19 mouse cellular contexts compared by ENCODE assay signal in the genomic region with DNA sequence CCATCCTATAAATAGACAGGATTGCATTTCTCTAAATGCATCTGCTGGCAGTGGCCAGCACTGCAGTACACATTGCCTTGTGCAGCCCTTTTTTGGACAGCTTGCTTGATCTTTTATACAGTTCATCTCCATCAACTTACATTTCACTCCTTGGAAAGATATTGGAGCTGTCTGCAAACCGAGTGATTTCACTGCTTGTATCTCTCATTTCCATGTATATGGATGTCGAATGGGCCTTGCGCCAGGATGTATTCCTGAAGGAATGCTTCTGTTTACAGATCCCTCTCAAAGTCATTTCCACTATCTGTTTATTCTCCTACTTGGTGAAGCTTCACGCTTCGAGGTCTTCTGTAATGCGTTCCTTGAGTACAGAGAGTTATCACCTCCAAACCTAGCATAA. TPM values are rescaled to one million over a fixed set of nuclear protein-coding genes. Genes with fewer than 3 reads are reported as not detected.
A peak's percentile ranks its signal among the peaks of the same experiment; 100 is the strongest.
DNase-seq lines count a peak whose midpoint lies in the region; ATAC-seq and TF ChIP-seq lines count a peak whose summit lies in the region.
"Had no signal": no experiment of that assay in that cellular context is flagged by ENCODE, and none has a peak within 500 bp of the region (broad histone marks: within the 10 kb centered on the region; RNA-seq: fewer than 3 reads in every experiment).

No protein-coding gene starts in this region.

- TF ChIP-seq POLR2A in cerebellum, adult 2 months (IDR thresholded peaks at IDR 0.05; ENCODE audit: borderline replicate concordance, insufficient read depth, low read length) = no peak

- H3K27ac ChIP-seq in cerebellum, adult 2 months (ENCODE audit: insufficient read depth, low read length) = no peak overlapping the region
- no peak overlapping the region for H3K27ac ChIP-seq in lung, embryonic 14.5 days (ENCODE audit: low read depth)
- H3K27ac ChIP-seq: embryonic facial prominence, embryonic 12.5 days; forebrain, embryonic 15.5 days; heart, embryonic 13.5 days; hindbrain, embryonic 13.5 days; intestine, embryonic 15.5 days had no signal

- no peaks in the 10 kb centered on the region for H3K9me3 ChIP-seq in lung, embryonic 14.5 days (ENCODE audit: low read depth, low read length)
- H3K9me3 ChIP-seq: embryonic facial prominence, embryonic 12.5 days; forebrain, embryonic 15.5 days; heart, embryonic 13.5 days; hindbrain, embryonic 13.5 days; intestine, embryonic 15.5 days had no signal

- H3K9ac ChIP-seq in lung, embryonic 14.5 days = no peak overlapping the region
- H3K9ac ChIP-seq: embryonic facial prominence, embryonic 12.5 days; forebrain, embryonic 15.5 days; heart, embryonic 13.5 days; hindbrain, embryonic 13.5 days; intestine, embryonic 15.5 days had no signal

- TF ChIP-seq CTCF in cerebellum, adult 2 months (IDR thresholded peaks at IDR 0.05; ENCODE audit: borderline replicate concordance, insufficient read depth, low read depth, low read length) = 0 out of 2 replicates have a peak, but pooled peaks have one; percentile 6
- no peak for TF ChIP-seq CTCF in lung, embryonic 14.5 days (IDR thresholded peaks at IDR 0.05; ENCODE audit: low read depth)

- no peaks in the 10 kb centered on the region for H3K27me3 ChIP-seq in cerebellum, adult 2 months (ENCODE audit: control insufficient read depth, insufficient read depth, low read length)
- no peaks in the 10 kb centered on the region for H3K27me3 ChIP-seq in lung, embryonic 14.5 days (ENCODE audit: insufficient read depth, low read length)
- H3K27me3 ChIP-seq: embryonic facial prominence, embryonic 12.5 days; forebrain, embryonic 15.5 days; heart, embryonic 13.5 days; hindbrain, embryonic 13.5 days; intestine, embryonic 15.5 days; Patski had no signal

- H3K4me2 ChIP-seq in lung, embryonic 14.5 days = no peak overlapping the region
- H3K4me2 ChIP-seq: embryonic facial prominence, embryonic 12.5 days; forebrain, embryonic 15.5 days; heart, embryonic 13.5 days; hindbrain, embryonic 13.5 days; intestine, embryonic 15.5 days had no signal

- 81% methylated on average over 6 of the region's 6 CpGs for WGBS in cerebellum, adult 2 months
- WGBS in lung, embryonic 14.5 days = 48% methylated on average over 6 of the region's 6 CpGs

- DNase-seq in cerebellum, adult 2 months = no peak
- no peak for DNase-seq in frontal cortex, adult 2 months (ENCODE audit: extremely low spot score in 1 of 2, low spot score in 1 of 2)
- DNase-seq in lung, embryonic 14.5 days = peak; percentile 71
- DNase-seq in lung, postnatal 4 days = no peak
- DNase-seq in 3T3-L1 (ENCODE audit: low read depth, low spot score) = peak; percentile 37
- DNase-seq: adrenal gland, postnatal 14 days; cerebellum, adult 8-10 months; gastrocnemius, postnatal 14 days; heart, postnatal 14 days had no signal

- ATAC-seq in cerebellum, adult (ENCODE audit: insufficient number of reproducible peaks, low FRiP score, low TSS enrichment) = no peak
- peak; percentile 42; the same call in 1 of the 2 replicates for ATAC-seq in frontal cortex, adult (ENCODE audit: low TSS enrichment)
- ATAC-seq in lung, embryonic 14.5 days (ENCODE audit: insufficient read depth) = peak; percentile 52; the same call in 1 of the 2 replicates
- ATAC-seq: activated CD4-positive, CD25-positive, alpha-beta regulatory T cell, adult 4 months; forebrain, embryonic 15.5 days; intestine, embryonic 15.5 days; Patski had no signal

- H3K4me1 ChIP-seq in cerebellum, adult 2 months (ENCODE audit: control insufficient read depth, insufficient read depth, low read length) = no peaks in the 10 kb centered on the region
- no peaks in the 10 kb centered on the region for H3K4me1 ChIP-seq in lung, embryonic 14.5 days (ENCODE audit: insufficient read depth)
- H3K4me1 ChIP-seq: embryonic facial prominence, embryonic 12.5 days; forebrain, embryonic 15.5 days; intestine, embryonic 15.5 days had no signal

- H3K4me3 ChIP-seq in cerebellum, adult 2 months (replicated peaks; ENCODE audit: insufficient read depth, low read depth, low read length) = no peak overlapping the region
- H3K4me3 ChIP-seq in lung, embryonic 14.5 days (ENCODE audit: low read depth, low read length) = no peak overlapping the region
- H3K4me3 ChIP-seq: embryonic facial prominence, embryonic 12.5 days; forebrain, embryonic 15.5 days; heart, embryonic 13.5 days; hindbrain, embryonic 13.5 days; intestine, embryonic 15.5 days had no signal

- H3K36me3 ChIP-seq in lung, embryonic 14.5 days (ENCODE audit: insufficient read depth) = no peaks in the 10 kb centered on the region
- H3K36me3 ChIP-seq: embryonic facial prominence, embryonic 12.5 days; forebrain, embryonic 15.5 days; heart, embryonic 13.5 days; hindbrain, embryonic 13.5 days; intestine, embryonic 15.5 days had no signal

RNA-seq across cellular contexts. Expression of a gene that starts 24.3 kb away (rescaled TPM):
- 0.23 and 0.41 TPM in 2 replicates for polyA plus RNA-seq in cerebellum, adult 2 months (2012; rRNA removed)
- 0.12 TPM in 1 of 2 replicates, not detected in the other for polyA plus RNA-seq in frontal cortex, adult 2 months (2012; rRNA removed)
- polyA plus RNA-seq in lung, embryonic 14.5 days (2014; fragmentation: Nextera tagmentation; extraction: Ambion mirVana) = 0.15 and 0.17 TPM in 2 replicates
- polyA plus RNA-seq: activated CD4-positive, CD25-positive, alpha-beta regulatory T cell, adult 4 months; cortical plate, adult 2 months had no signal

RNA-seq across cellular contexts. Expression of a gene that starts 50.0 kb away (rescaled TPM):
- polyA plus RNA-seq in cerebellum, adult 2 months (2012; rRNA removed) = 95.8 and 99.2 TPM in 2 replicates
- 77.5 and 83.9 TPM in 2 replicates for polyA plus RNA-seq in frontal cortex, adult 2 months (2012; rRNA removed)
- 54.4 and 61.7 TPM in 2 replicates for polyA plus RNA-seq in lung, embryonic 14.5 days (2014; fragmentation: Nextera tagmentation; extraction: Ambion mirVana)

Comparison
In these comparisons a context has a peak if more than half of its experiments do, and no peak if none do; other contexts are left out.
1. DNase-seq: peak in lung, embryonic 14.5 days (single experiment) and 3T3-L1 (single experiment); none in cerebellum, adult 2 months (0 of 2), frontal cortex, adult 2 months (0 of 2) and lung, postnatal 4 days (0 of 2).